Mouse (Mus musculus) cerebellum, adult 11 months (tissue): ENCODE results near the gene Tox2.

Source experiments
- DNase-seq: peaks from one replicate; pipeline ENCODE4 v3.0.0; 2022

The Tox2 gene

GRCm38 (mm10) chr2:163261362-163262054 is 58.6 kb downstream of the Tox2 start:
- no peak for DNase-seq

- DNase-seq = no peak
Observed at GRCm38 (mm10) chr2:163262055-163262420, 59.1 kb downstream of the Tox2 start.

- DNase-seq = no peak
Observed at GRCm38 (mm10) chr2:163267097-163267496, 64.2 kb downstream of the Tox2 start.

- DNase-seq = no peak
Observed at GRCm38 (mm10) chr2:163271581-163272492, 68.9 kb downstream of the Tox2 start.

GRCm38 (mm10) chr2:163273815-163274214 is 70.9 kb downstream of the Tox2 start:
- no peak for DNase-seq

- DNase-seq = no peak
Observed at GRCm38 (mm10) chr2:163275986-163276385, 73.1 kb downstream of the Tox2 start.

GRCm38 (mm10) chr2:163277979-163278378 is 75.1 kb downstream of the Tox2 start:
- no peak for DNase-seq

- no peak for DNase-seq
Observed at GRCm38 (mm10) chr2:163280636-163281322, 77.9 kb downstream of the Tox2 start.

GRCm38 (mm10) chr2:163284856-163285255 is 81.9 kb downstream of the Tox2 start:
- DNase-seq = no peak

- no peak for DNase-seq
Observed at GRCm38 (mm10) chr2:163285335-163285734, 82.4 kb downstream of the Tox2 start.

GRCm38 (mm10) chr2:163285762-163286161 is 82.8 kb downstream of the Tox2 start:
- no peak for DNase-seq

- no peak for DNase-seq
Observed at GRCm38 (mm10) chr2:163288881-163289379, 86.0 kb downstream of the Tox2 start.

- no peak for DNase-seq
Observed at GRCm38 (mm10) chr2:163296999-163297630, 94.2 kb downstream of the Tox2 start.

- DNase-seq = no peak
Observed at GRCm38 (mm10) chr2:163300069-163301060, 97.4 kb downstream of the Tox2 start.

- DNase-seq = no peak
Observed at GRCm38 (mm10) chr2:163301641-163302040, 98.7 kb downstream of the Tox2 start.

GRCm38 (mm10) chr2:163303037-163303436 is 100.1 kb downstream of the Tox2 start:
- peak; percentile 27 for DNase-seq

GRCm38 (mm10) chr2:163309376-163309775 is 106.5 kb downstream of the Tox2 start:
- no peak for DNase-seq

GRCm38 (mm10) chr2:163310163-163310688 is 107.3 kb downstream of the Tox2 start:
- DNase-seq = no peak

GRCm38 (mm10) chr2:163317281-163317680 is 114.4 kb downstream of the Tox2 start:
- DNase-seq = no peak

GRCm38 (mm10) chr2:163318777-163319176 is 115.9 kb downstream of the Tox2 start:
- no peak for DNase-seq

GRCm38 (mm10) chr2:163323163-163323562 is 120.2 kb downstream of the Tox2 start:
- DNase-seq = no peak
